Mouse (Mus musculus): ENCODE measurements around the gene Pccb. TPM values are rescaled to one million over a fixed set of nuclear protein-coding genes. Genes with fewer than 3 reads are reported as not detected.

Gene Pccb
- total RNA-seq, 2 experiments from 2014 or later, result 48.7 to 57.5 TPM

DNA sequence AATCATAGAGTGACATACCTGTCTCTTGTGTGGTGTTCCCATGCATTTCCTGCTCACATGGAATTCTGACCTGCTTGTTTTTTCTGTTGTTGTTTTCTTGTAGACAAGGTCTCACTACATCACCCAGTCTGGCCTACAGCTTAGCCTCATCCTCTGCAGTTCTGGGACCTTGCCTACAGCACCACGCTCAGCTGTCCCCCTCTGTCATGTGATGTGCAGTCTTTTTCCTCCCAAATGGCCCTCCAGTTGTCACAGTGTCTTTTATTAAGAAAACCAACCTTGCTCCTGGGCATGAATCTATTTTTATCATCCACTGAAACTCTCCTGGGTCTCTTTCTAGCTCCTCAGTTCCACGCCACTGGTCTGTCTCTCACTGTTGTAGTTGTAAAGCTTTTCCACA is 42.5 kb downstream of the Pccb start:
- intact Hi-C loops (cut with DNase I; ENCODE audit: low total_unique reads), result no loop called here
- DNase-seq, result no peak

DNA sequence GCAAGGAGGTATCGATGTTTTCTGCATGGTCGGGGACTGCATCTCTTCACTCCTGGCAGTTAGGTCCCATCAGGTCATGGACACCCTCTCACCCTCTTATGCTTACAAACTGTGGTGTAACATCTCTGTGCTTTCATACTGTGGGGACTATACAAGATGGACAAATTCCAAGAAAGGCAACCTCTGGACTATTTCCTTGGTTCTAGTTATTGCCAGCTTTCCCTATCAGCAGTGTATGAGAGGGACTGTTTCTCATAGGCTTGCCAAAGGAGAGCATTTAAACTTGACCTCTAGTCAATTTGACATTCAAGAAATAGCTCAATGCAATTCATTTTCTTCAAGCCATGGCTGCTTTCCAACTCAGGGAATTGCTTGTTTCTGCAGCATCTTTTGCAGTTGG is 43.4 kb downstream of the Pccb start:
- intact Hi-C loops (cut with DNase I; ENCODE audit: low total_unique reads), result no loop called here
- DNase-seq, result no peak

DNA sequence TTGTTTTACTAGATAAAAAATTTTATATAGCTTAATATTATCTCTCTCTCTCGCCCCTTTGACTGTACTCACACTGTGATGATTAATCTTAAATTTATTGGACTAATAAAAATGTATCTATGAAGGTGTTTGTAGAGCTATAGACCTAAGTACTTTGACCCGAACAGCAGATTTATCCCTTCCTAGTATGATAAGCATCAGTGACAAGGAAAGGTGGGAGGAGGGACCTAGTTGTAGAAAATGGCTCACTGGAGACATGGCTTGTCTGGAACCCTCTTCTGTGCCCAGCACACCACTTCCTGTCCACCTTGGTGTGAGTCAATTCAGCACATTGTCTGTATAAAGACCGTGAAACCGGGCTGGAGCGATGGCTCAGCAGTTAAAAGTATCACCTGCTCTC is 44.1 kb downstream of the Pccb start:
- intact Hi-C loops (cut with DNase I; ENCODE audit: low total_unique reads), result no loop called here
- DNase-seq, result no peak

DNA sequence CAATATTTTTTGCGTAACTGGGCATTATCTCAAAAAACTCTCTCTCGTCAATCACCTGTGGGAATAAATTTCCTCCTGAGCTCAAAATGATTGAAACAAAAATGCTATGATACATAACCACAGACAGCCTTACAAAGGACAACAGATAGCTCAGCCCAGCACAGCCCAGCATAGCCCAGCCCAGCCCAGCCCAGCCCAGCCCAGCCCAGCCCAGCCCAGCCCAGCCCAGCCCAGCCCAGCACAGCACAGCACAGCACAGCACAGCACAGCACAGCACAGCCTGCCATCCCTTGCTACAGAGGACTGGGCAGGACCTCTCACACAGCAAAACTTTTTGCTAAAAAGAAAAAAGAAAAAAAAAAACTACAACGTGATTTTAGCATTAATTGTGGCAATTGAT is 46.8 kb downstream of the Pccb start:
- intact Hi-C loops (cut with DNase I; ENCODE audit: low total_unique reads), result no loop called here
- no peak for DNase-seq

DNA sequence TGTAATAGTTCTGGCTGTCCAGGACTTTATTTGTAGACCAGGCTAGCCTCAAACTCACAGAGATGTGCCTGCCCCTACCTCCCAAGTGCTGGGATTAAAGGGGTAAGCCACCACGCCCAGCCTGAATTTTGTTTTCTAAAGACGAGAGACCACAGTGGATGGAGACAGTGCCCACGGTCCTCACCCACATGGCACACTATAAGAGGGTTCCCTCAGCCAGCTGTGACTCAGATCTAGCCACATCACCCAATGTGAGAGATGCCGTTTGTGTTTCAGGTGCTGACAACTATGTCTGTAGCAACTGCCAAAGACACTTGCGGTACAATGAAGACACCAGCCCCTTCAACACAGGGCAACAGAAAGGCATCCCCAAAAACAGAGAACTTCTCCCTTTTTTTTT is 47.7 kb downstream of the Pccb start:
- no peak for DNase-seq
- intact Hi-C loops (cut with DNase I; ENCODE audit: low total_unique reads), result no loop called here

DNA sequence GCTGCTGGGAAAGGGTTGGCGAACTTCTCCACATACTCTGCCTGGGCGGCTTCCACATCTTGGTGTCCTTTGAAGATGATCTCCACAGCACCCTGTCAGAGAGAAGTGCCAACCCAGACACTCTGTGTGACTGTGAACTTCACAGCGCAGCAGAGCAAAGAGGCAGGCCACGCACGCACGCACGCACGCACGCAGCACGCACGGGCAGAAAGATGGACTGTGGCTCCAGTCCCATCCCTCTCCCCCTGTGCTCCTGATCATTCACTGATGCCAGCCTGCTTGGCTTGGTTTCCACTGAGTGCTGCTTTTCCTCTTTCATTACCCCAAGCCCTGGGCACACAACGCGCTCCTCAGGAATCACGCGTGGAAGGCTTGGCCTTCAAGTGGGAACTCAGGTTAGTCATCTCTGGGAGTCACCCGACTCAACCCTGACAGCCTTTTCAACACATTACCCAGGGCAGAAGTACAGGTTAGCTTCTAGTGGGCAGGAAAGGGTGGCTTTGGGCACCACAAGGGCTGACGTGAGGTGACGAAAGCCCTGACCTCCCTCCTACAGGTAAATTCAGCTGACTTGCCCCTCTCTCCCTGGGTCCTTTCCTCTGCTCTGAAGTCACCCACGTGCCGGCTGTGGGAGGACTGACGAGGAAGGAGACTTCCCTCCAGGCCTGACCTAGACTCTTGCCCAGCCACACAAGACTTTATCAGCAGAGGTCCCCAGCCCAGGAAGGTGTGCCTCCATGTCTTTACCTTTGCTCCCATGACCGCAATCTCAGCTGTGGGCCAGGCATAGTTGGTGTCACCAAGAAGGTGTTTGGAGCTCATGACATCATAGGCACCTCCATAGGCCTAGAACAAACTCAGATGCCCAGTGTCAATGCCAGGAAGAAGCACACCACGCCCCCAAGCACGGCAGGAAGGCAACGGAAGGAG is 50.1 kb downstream of the Pccb start:
- intact Hi-C loops (cut with DNase I; ENCODE audit: low total_unique reads), result no loop called here
- no peak for DNase-seq

DNA sequence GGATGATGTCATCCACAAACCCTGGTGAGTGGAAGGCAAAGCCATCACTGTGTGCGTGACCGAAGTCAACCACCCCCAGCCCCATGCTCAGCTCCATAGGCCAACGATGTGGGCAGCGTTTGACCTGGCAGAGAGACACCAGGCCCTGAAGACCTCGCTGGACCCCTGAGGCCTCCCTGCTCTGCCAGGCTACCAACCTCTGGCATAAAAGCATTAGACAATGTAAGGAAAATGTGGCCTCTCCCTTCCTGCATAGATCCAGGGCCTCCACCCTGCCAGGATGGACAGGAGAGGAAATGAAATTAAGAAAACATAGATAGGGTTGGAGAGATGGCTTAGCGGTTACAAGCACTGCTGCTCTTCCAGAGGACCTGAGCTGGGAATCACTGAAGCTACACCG is 51.9 kb downstream of the Pccb start:
- DNase-seq, result no peak
- intact Hi-C loops (cut with DNase I; ENCODE audit: low total_unique reads), result no loop called here

DNA sequence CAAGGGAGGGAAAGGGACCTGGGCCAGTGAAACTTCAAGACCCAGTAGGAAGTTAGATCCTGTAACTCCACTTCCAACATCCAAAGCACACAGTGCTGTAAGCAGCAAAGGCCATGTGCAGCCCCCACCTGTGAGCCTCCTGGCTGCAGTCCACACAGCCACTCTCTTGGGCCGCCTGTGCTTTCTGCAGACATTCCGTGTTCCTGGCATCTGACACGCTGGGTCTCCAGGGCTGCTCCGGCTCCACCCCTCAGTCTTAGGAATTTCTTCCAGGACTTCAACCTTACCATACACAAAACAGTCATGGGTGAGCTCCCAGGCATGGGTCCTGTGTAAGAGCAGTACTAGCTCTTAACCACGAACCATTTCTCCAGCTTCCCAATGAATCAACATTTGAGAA is 55.4 kb downstream of the Pccb start:
- intact Hi-C loops (cut with DNase I; ENCODE audit: low total_unique reads), result no loop called here
- DNase-seq, result no peak

DNA sequence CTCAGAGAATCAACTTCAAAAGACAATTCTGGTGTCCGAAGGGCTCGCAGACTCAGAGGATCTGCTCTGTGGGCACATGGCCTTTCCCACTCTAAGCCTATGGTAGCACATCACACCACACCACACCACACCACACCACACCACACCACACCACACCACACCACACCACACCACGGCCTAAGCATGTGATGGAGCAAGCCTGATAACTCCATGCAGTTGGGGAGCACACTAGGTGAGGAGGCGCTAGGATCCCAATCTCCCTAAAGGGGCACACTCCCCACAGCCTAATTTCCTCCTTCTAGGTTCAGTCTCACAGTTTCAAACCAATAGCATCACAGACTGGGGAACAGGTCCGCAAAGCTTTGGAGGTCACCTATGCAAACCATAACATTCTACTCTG is 56.0 kb downstream of the Pccb start:
- intact Hi-C loops (cut with DNase I; ENCODE audit: low total_unique reads), result no loop called here
- no peak for DNase-seq

DNA sequence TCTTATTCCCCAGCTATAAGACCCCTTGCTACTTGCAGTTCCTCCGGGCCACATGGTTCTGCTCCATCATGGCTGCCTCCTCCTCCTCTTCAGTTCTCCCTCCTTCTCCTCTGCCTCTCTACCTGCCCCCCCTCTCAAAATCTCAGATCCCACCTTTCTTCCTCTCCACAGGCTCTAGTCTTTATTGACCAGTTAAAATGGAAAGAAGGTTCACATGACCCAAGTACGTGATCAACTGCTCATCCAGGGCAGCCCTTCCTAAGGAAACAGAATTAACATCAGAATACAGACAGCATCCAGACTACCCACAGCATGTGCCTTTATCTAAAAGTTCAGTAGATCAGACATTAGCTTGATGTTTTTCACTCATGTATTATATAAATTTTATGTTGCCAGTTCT is 65.2 kb downstream of the Pccb start:
- intact Hi-C loops (cut with DNase I; ENCODE audit: low total_unique reads), result no loop called here
- DNase-seq, result no peak

DNA sequence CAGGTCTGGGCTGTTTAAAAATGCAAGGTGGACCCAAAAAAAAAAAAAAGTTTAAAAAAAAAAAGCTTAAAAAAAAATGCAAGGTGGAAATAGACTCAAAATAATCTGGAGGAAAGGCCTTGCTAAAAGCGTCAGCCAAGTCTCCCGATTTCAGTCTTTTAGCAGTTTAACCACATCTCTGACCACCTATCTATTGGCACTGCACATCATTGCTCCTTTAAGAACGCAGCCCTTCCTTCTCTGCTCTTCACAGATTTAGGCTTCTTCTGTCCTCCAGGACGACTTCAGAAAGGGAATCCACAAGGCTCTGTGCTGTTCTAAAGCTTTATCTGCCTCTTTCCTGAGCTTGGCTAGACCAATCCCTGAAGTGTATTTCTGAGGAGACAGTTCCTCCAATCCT is 70.6 kb downstream of the Pccb start:
- no peak for DNase-seq
- intact Hi-C loops (cut with DNase I; ENCODE audit: low total_unique reads), result no loop called here

DNA sequence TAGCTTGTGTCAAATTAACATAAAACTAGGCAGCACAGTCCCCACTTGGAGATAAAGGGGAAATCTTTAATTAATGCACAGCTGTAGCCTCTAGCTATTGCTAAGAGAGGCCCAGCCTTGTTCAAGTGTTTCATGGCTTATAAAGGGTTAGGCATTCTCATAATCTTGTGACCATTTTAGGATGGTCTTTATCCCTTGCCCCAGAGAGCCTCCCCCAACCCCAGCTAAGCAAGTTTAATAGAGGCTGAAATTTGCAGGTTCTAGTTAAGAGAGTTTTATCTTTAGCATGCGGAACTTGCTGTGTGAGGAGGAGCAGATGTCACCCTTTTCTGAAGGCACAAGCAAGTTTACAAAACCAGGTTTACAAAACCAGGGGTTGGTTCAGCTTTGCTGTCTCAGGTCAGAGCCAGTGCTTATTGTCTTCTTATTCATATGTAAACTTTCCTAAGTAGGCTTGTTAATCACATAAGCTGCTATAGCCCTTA is 71.2 kb downstream of the Pccb start:
- intact Hi-C loops (cut with DNase I; ENCODE audit: low total_unique reads), result no loop called here
- no peak for DNase-seq

DNA sequence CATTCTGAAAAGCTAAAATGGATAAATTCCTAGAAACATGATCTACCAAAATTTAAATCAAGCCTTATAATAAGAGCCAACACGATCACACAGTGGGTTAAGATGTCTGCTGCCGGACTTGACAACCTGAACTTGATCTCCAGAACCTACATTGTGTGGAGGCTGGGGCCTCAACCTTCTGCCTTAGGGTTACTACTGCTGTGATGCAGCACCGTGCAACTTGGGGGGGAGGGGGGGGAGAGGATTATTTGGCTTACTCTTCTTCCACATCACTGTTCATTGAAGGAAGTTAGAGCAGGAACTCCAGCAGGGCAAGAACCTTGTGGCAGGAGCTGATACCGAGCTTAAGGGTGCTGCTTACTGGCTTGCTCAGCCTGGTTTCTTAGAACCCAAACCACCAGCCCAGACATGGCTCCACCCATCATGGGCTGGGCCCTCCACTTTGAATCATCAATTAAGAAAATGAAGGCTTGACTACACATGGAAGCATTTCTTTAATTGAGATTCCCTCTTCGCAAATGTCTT is 71.7 kb downstream of the Pccb start:
- intact Hi-C loops (cut with DNase I; ENCODE audit: low total_unique reads), result no loop called here
- DNase-seq, result no peak

DNA sequence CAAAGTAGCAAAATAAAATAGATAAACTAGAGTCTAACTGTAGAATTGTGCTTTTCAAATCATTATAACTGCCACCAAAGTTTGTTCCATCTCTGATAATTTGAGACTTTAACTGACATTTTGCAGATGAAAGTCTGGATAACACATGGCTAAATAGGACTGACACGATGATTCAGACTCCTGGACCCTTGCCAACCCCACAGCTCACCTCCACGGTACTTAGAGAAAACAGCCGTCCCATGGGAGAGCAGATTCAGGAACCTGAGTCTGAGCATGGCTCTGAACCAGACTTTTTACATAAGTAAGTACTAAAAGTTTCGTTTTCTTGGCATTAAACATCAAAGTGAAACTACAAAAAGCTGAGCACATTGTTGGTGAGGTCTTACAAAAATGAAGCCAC is 83.2 kb downstream of the Pccb start:
- DNase-seq, result peak; percentile 13
- intact Hi-C loops (cut with DNase I; ENCODE audit: low total_unique reads), result no loop called here

DNA sequence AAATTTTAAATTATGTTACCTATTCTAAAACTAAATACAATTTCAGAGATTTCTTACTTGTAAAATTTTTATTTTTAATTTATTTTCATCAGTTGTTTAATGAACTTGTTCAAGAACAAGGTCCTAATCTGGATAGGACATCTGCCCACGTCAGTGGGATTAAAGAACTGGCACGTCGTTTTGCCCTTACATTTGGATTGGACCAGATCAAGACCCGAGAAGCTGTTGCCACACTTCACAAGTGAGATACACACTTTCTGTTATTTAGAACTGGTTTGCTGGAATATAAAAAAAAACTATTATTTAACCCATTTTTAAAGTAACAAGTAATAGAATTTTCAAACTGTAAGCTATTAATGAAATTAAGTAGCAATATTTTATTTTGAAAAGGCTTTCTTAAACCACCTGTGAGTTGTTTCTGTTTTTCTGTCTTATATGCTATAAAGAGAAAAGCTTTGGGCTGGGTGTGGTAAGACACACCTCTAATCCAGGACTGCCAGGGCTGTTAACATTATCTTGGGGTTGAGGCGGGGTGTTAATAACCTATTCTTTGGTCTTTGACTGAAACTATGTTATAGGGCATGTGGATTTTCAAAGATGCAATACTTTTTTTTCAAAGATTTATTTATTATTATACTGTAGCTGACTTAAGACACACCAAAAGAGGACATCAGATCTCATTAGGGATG is 89.9 kb downstream of the Pccb start:
- no peak for DNase-seq
- intact Hi-C loops (cut with DNase I; ENCODE audit: low total_unique reads), result no loop called here

DNA sequence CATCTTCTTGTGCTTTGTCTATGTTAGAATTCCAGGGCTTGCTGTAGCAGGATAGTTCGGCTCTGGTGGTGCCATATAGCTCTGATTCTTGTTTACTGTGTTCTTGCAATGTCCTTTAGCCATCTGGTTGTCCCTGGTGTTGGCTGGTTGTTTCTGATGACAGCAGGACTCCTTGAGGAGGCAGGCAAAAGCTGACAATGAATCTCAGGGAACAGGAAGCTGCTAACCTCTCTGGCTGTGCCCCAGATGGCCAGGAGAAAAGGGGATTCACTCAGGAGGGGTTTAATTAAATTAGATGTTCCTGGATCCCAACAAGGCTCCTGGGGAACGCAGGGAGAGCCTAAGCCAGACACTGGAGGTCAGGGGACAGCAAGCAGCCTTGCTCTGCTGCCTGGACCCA is 92.7 kb downstream of the Pccb start:
- DNase-seq, result no peak
- intact Hi-C loops (cut with DNase I; ENCODE audit: low total_unique reads), result no loop called here

Other genes starting within 250 kb of the Pccb start
- gene Msl2, start 39.2 kb upstream of the Pccb start, total RNA-seq (2021), result 10 to 100 TPM; 21.0 to 21.9 TPM
- 100 to 1,000 TPM; 192 to 202 TPM for gene Ppp2r3a, start 216.9 kb upstream of the Pccb start, total RNA-seq (2021)